Mouse (Mus musculus): ENCODE measurements around the gene Lrp2bp. TPM values are rescaled to one million over a fixed set of nuclear protein-coding genes. Genes with fewer than 3 reads are reported as not detected.

The Lrp2bp gene
- polyA plus RNA-seq, 1 experiment from 2014 or later = 0.32 TPM

- Histone ChIP-seq H3K27ac (ENCODE audit: low read depth, low read length) (no peak overlapping the region), H3K36me3 (ENCODE audit: control insufficient read depth, insufficient read depth, low read length) (no peaks in the 10 kb centered on the region), H3K27me3 (ENCODE audit: control insufficient read depth, insufficient read depth, low read length) (no peaks in the 10 kb centered on the region), H3K9me3 (ENCODE audit: control insufficient read depth, low read length) (no peaks in the 10 kb centered on the region), H3K4me1 (ENCODE audit: control insufficient read depth, insufficient read depth, low read length) (no peaks in the 10 kb centered on the region), H3K4me2 (replicated peaks; ENCODE audit: low read depth, low read length) (no peak overlapping the region), H3K4me3 (ENCODE audit: low read length) (no peak overlapping the region), H3K9ac (ENCODE audit: low read depth, low read length) (no peak overlapping the region)
- 91% methylated on average over 5 of the region's 5 CpGs for WGBS
- no peak for ATAC-seq (ENCODE audit: low FRiP score, low TSS enrichment)
Measured at GRCm38 (mm10) chr8:46075223-46075622, 76.1 kb downstream of the Lrp2bp start.

DNA sequence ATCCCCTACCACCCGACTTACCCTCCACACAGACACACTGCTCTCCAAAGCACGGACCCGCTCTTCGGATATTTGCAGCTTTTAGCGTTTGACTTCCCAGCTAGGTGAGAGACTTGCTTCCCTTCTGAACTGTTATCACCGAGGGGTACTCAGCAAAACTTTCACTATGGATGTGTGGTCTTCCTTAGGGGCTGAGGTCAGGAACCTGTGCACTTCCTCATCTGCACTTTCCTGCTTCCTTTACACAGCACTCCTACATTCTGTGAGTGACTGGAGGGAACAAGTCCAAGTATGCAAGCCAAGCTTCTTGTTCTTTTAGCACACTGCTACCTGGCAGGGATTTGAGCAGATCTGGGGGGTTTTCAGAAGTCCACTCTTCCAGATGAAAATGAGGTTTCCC is 79.8 kb downstream of the Lrp2bp start:
- no peak overlapping the region for H3K9ac ChIP-seq (ENCODE audit: low read depth, low read length)
- H3K9me3 ChIP-seq (ENCODE audit: control insufficient read depth, low read length) = no peaks in the 10 kb centered on the region
- H3K4me2 ChIP-seq (replicated peaks; ENCODE audit: low read depth, low read length) = no peak overlapping the region
- WGBS = 84% methylated on average over 6 of the region's 6 CpGs
- no peaks in the 10 kb centered on the region for H3K27me3 ChIP-seq (ENCODE audit: control insufficient read depth, insufficient read depth, low read length)
- no peaks in the 10 kb centered on the region for H3K36me3 ChIP-seq (ENCODE audit: control insufficient read depth, insufficient read depth, low read length)
- H3K4me1 ChIP-seq (ENCODE audit: control insufficient read depth, insufficient read depth, low read length) = no peaks in the 10 kb centered on the region
- H3K27ac ChIP-seq (ENCODE audit: low read depth, low read length) = no peak overlapping the region
- H3K4me3 ChIP-seq (ENCODE audit: low read length) = no peak overlapping the region
- no peak for ATAC-seq (ENCODE audit: low FRiP score, low TSS enrichment)

Other genes with a start within 250 kb of the Lrp2bp start
- 4.3 and 5.6 TPM in 2 replicates for gene Pdlim3, start 113.8 kb upstream of the Lrp2bp start, polyA plus RNA-seq (2014; fragmentation: Nextera tagmentation; extraction: Ambion mirVana)
- gene Ccdc110, start 64.7 kb upstream of the Lrp2bp start, polyA plus RNA-seq (2014; fragmentation: Nextera tagmentation; extraction: Ambion mirVana) = not detected in 2 replicates
- gene 1700029J07Rik, start 24.1 kb upstream of the Lrp2bp start, polyA plus RNA-seq (2014; fragmentation: Nextera tagmentation; extraction: Ambion mirVana) = 4.3 and 4.7 TPM in 2 replicates
- gene Ufsp2, start 23.8 kb upstream of the Lrp2bp start, polyA plus RNA-seq (2014; fragmentation: Nextera tagmentation; extraction: Ambion mirVana) = 74.1 and 74.9 TPM in 2 replicates
- gene Ankrd37, start 6.4 kb downstream of the Lrp2bp start, polyA plus RNA-seq (2014; fragmentation: Nextera tagmentation; extraction: Ambion mirVana) = 17.9 and 25.4 TPM in 2 replicates
- gene Cfap97, start 152.5 kb downstream of the Lrp2bp start, polyA plus RNA-seq (2014; fragmentation: Nextera tagmentation; extraction: Ambion mirVana) = 28.8 and 30.9 TPM in 2 replicates
- 7.4 and 9.0 TPM in 2 replicates for gene Snx25, start 152.9 kb downstream of the Lrp2bp start, polyA plus RNA-seq (2014; fragmentation: Nextera tagmentation; extraction: Ambion mirVana)
- gene Slc25a4, start 212.0 kb downstream of the Lrp2bp start, polyA plus RNA-seq (2014; fragmentation: Nextera tagmentation; extraction: Ambion mirVana) = 535 and 564 TPM in 2 replicates